Mouse (Mus musculus) neural tube, embryonic 11.5 days (tissue): ENCODE measurements at regions not wholly inside any gene's neighbourhood (a gene's known extent, or its start where the extent isn't known, plus 50 kb on each side); places are given as distances from the start of the nearest gene placed in this dataset.

ENCODE experiments used
- ATAC-seq: fragments of 200-750 bp; cut with Nextera tagmentation; 2 replicates; pipeline ENCODE4 v1.8.0; 2017; ENCODE audit warnings: moderate number of reproducible peaks, mild to moderate bottlenecking, moderate TSS enrichment, moderate library complexity; ENCODE audit not compliant: insufficient read depth, low FRiP score, low TSS enrichment
- DNase-seq: peaks from one replicate; pipeline ENCODE4 v3.0.0-alpha.2; 2015; ENCODE audit warnings: low spot score
- H3K27ac ChIP-seq: fragments of 300-500 bp; sonication (generic); 2 replicates; pipeline ENCODE4 v1.5.1; 2014; ENCODE audit warnings: low read depth, mild to moderate bottlenecking, low read length
- H3K27me3 ChIP-seq: fragments of 300-500 bp; sonication (generic); 2 replicates; pipeline ENCODE4 v1.6.1; 2014; ENCODE audit warnings: mild to moderate bottlenecking, low read length, mixed read lengths; ENCODE audit not compliant: control insufficient read depth, insufficient read depth
- H3K36me3 ChIP-seq: fragments of 300-500 bp; sonication (generic); 2 replicates; pipeline ENCODE4 v1.6.1; 2014; ENCODE audit warnings: mild to moderate bottlenecking, low read length, moderate library complexity, mixed read lengths; ENCODE audit not compliant: control insufficient read depth, insufficient read depth
- H3K4me1 ChIP-seq: fragments of 300-500 bp; sonication (generic); 2 replicates; pipeline ENCODE4 v1.6.1; 2014; ENCODE audit warnings: low read length, mixed read lengths; ENCODE audit not compliant: control insufficient read depth, insufficient read depth
- H3K4me2 ChIP-seq: fragments of 300-500 bp; sonication (generic); 2 replicates; pipeline ENCODE4 v1.6.1; 2014; ENCODE audit warnings: low read depth, mild to moderate bottlenecking, moderate library complexity
- H3K4me3 ChIP-seq: fragments of 300-500 bp; sonication (generic); 2 replicates; pipeline ENCODE4 v1.5.1; 2014; ENCODE audit warnings: low read depth, low read length
- H3K9ac ChIP-seq: fragments of 300-500 bp; sonication (generic); 2 replicates; pipeline ENCODE4 v1.6.1; 2014; ENCODE audit warnings: mild to moderate bottlenecking, low read length
- H3K9me3 ChIP-seq: fragments of 300-500 bp; sonication (generic); 2 replicates; pipeline ENCODE4 v1.6.1; 2016; ENCODE audit warnings: low read length; ENCODE audit not compliant: control insufficient read depth
- WGBS: fragments of 180-500 bp; shearing (Covaris S2); extraction: QIAGEN DNeasy Blood & Tissue Kit; methylation state at CpG from one replicate; pipeline ENCODE4 v1.1.7; 2014; 5-methylcytosine and 5-hydroxymethylcytosine counted together

GRCm38 (mm10) chr3:52429014-52429589 lies 161.0 kb downstream of the Foxo1 start:
- 63% methylated on average over 8 of the region's 8 CpGs for WGBS
- no peak overlapping the region for H3K4me3 ChIP-seq
- no peaks in the 10 kb centered on the region for H3K27me3 ChIP-seq
- no peak overlapping the region for H3K4me2 ChIP-seq
- no peak for DNase-seq
- no peaks in the 10 kb centered on the region for H3K4me1 ChIP-seq
- H3K9me3 ChIP-seq = no peaks in the 10 kb centered on the region
- ATAC-seq = no peak
- no peak overlapping the region for H3K27ac ChIP-seq
- H3K9ac ChIP-seq = no peak overlapping the region
- H3K36me3 ChIP-seq = no peaks in the 10 kb centered on the region

DNA sequence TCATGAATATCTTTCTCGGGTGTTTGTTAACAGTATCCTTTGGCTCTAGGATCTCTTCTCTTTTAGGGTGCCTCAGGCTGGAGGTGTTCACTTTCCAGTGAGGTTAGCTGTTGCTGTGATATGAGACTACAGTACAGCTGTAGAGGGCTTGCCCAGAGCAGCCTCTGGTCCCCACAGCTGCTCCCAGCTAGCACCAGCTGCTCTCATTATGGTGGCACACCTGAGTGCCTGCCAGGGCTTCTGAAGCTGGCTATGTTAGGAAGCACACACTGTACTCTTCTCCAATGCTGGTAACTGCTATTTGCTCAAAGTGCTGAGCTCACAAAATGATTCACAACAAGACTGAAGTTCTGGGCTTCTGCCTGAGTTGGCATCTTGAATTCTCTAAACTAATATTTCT lies 154.7 kb downstream of the Foxo1 start:
- DNase-seq (no peak), ATAC-seq (no peak)
- H3K4me1 ChIP-seq = no peaks in the 10 kb centered on the region
- H3K27ac ChIP-seq = no peak overlapping the region
- no peaks in the 10 kb centered on the region for H3K27me3 ChIP-seq
- H3K9me3 ChIP-seq = no peaks in the 10 kb centered on the region
- no peak overlapping the region for H3K4me2 ChIP-seq
- WGBS = 74% methylated on average over 1 of the region's 1 CpGs
- no peak overlapping the region for H3K9ac ChIP-seq
- H3K4me3 ChIP-seq = no peak overlapping the region
- no peaks in the 10 kb centered on the region for H3K36me3 ChIP-seq

DNA sequence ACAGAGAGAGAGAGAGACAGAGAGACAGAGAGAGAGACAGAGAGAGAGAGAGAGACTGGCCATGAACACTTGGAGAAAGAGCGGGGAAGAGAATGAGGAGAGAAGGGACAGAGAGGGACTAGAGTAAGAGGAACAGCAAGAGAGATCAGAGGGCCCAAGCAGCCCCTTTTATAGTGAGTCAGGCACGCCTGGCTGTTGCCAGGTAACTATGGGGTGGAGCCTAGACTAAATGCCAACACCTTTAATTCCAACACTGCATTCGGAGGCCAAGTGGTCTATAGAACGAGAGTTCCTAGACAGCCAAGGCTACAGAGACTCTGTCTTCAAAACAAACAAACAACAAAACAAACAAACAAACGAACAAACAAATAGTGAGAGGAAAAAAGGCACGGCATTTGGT lies 148.1 kb downstream of the Foxo1 start:
- WGBS = 47% methylated on average over 6 of the region's 6 CpGs
- DNase-seq (no peak), ATAC-seq (no peak)
- H3K4me2 ChIP-seq = no peak overlapping the region
- H3K27ac ChIP-seq = no peak overlapping the region
- no peaks in the 10 kb centered on the region for H3K36me3 ChIP-seq
- H3K9me3 ChIP-seq = no peaks in the 10 kb centered on the region
- H3K27me3 ChIP-seq = no peaks in the 10 kb centered on the region
- no peak overlapping the region for H3K4me3 ChIP-seq
- H3K9ac ChIP-seq = no peak overlapping the region
- peaks cover 3% of the 10 kb centered on the region; the same call in 1 of the 2 replicates for H3K4me1 ChIP-seq

DNA sequence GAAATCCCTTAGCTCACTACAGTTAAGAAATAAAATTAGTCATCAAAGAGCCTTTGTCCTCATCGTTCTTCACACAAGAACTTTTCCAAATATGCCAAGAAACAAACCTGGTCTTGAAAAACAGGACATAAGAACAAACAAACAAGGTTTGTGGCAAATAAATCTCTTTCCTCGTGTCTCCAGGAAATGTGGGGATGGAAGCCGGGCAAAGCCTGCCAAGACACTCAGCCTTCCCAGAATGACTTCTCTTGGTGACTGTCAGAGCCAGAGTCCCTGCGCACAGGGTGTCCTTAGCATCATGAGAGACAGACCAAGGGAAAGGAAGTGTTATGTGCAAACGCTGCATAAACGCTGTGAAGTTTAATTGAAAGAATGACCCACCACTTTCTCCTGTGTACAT lies 147.2 kb downstream of the Foxo1 start:
- WGBS = 36% methylated on average over 6 of the region's 6 CpGs

DNA sequence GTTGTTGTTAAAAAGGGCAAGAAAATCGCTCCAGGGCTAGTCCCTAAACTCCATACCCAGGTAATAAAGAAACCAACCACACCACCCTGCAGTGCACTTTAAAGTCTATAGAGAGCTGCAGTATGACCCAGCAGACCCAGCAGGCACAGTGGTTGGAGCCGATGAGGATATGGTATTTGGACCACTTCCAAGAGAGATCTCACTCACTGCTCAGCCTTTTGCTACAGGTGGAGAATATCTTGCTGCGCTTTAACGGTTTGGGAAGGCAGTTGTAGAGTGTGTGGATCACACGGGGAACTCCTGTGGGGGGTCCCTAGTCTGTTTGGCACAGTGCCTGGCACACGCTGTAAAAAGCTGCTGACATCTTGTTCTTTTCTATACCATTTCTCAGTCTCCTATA lies 145.9 kb downstream of the Foxo1 start:
- no peak overlapping the region for H3K4me3 ChIP-seq
- no peak overlapping the region for H3K4me2 ChIP-seq
- no peak for ATAC-seq
- no peaks in the 10 kb centered on the region for H3K9me3 ChIP-seq
- H3K4me1 ChIP-seq = peaks cover 3% of the 10 kb centered on the region; the same call in 1 of the 2 replicates
- H3K27ac ChIP-seq = no peak overlapping the region
- no peak for DNase-seq
- no peaks in the 10 kb centered on the region for H3K27me3 ChIP-seq
- no peaks in the 10 kb centered on the region for H3K36me3 ChIP-seq
- WGBS = 31% methylated on average over 6 of the region's 6 CpGs
- H3K9ac ChIP-seq = no peak overlapping the region

More for the DNA sequence above, 147.2 kb downstream of the Foxo1 start:
- Histone ChIP-seq H3K4me1 (peaks cover 3% of the 10 kb centered on the region; the same call in 1 of the 2 replicates), H3K27me3 (no peaks in the 10 kb centered on the region), H3K9ac (no peak overlapping the region), H3K27ac (no peak overlapping the region), H3K36me3 (no peaks in the 10 kb centered on the region), H3K4me2 (no peak overlapping the region), H3K9me3 (no peaks in the 10 kb centered on the region), H3K4me3 (no peak overlapping the region)
- ATAC-seq = no peak
- no peak for DNase-seq

DNA sequence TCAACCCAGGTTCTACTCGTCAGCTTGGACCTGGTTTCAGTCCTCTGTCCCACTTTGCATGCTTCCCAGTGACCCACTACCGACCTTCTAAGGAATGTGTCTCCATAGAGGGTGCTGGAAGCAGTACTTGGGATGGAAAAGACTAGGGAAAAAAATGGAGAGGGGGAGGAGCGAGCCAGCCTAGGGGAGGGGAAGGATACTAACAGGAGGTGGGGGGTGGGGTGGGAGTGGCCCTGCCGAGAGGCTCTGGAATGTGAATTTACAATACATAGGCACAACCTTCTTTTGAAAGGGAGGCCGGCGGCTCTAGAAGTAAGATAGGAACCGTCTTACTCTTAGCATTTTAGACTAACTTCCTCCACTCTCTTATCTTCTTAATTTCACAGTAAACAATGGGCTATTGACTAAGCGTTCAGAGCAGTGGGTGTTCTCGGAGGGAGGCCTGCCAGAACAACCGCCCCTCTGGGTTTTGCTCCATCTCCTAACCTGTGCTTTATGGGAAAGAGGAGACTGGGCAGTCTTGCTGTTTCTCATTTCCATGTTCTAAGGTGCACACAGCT lies 145.1 kb downstream of the Foxo1 start:
- Histone ChIP-seq H3K9ac (no peak overlapping the region), H3K27me3 (no peaks in the 10 kb centered on the region), H3K4me3 (no peak overlapping the region), H3K4me2 (no peak overlapping the region), H3K9me3 (no peaks in the 10 kb centered on the region), H3K4me1 (peaks cover 3% of the 10 kb centered on the region; the same call in 1 of the 2 replicates), H3K27ac (no peak overlapping the region), H3K36me3 (no peaks in the 10 kb centered on the region)
- WGBS = 7% methylated on average over 10 of the region's 10 CpGs
- ATAC-seq (0 out of 2 replicates have a peak, but pooled peaks have one; percentile 9), DNase-seq (peak; percentile 35)

- H3K27me3 ChIP-seq = no peaks in the 10 kb centered on the region
- peaks cover 3% of the 10 kb centered on the region; the same call in 1 of the 2 replicates for H3K4me1 ChIP-seq
- no peak for DNase-seq
- H3K9me3 ChIP-seq = no peaks in the 10 kb centered on the region
- no peak overlapping the region for H3K9ac ChIP-seq
- no peak overlapping the region for H3K4me3 ChIP-seq
- no peaks in the 10 kb centered on the region for H3K36me3 ChIP-seq
- no peak overlapping the region for H3K27ac ChIP-seq
- H3K4me2 ChIP-seq = no peak overlapping the region
- ATAC-seq = no peak
- WGBS = 89% methylated on average over 5 of the region's 5 CpGs
Measured at GRCm38 (mm10) chr3:52411356-52411755, 143.2 kb downstream of the Foxo1 start.

DNA sequence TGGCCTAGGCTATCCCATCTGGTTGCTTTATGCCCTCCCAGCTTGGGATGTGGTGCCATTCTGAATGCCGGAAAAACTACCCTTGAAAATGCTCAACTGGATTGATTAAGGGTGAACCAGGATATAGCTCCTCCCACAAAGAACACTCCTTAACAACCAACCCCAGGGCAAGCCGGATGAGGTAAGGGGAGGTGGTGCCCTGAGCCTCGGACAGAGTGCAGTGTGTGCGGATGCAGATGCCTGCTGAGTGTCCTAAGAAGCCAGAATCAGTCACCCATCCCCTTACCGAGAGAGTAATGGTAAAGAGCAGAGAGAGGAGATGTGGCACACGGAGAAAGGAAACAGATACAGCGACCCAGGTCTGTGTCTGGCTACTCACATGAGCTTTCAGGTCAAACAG lies 141.3 kb downstream of the Foxo1 start:
- no peaks in the 10 kb centered on the region for H3K36me3 ChIP-seq
- H3K4me1 ChIP-seq = peaks cover 3% of the 10 kb centered on the region; the same call in 1 of the 2 replicates
- no peaks in the 10 kb centered on the region for H3K27me3 ChIP-seq
- no peak overlapping the region for H3K4me3 ChIP-seq
- no peak overlapping the region for H3K27ac ChIP-seq
- ATAC-seq = no peak
- DNase-seq = no peak
- no peak overlapping the region for H3K9ac ChIP-seq
- no peak overlapping the region for H3K4me2 ChIP-seq
- 72% methylated on average over 7 of the region's 7 CpGs for WGBS
- no peaks in the 10 kb centered on the region for H3K9me3 ChIP-seq

DNA sequence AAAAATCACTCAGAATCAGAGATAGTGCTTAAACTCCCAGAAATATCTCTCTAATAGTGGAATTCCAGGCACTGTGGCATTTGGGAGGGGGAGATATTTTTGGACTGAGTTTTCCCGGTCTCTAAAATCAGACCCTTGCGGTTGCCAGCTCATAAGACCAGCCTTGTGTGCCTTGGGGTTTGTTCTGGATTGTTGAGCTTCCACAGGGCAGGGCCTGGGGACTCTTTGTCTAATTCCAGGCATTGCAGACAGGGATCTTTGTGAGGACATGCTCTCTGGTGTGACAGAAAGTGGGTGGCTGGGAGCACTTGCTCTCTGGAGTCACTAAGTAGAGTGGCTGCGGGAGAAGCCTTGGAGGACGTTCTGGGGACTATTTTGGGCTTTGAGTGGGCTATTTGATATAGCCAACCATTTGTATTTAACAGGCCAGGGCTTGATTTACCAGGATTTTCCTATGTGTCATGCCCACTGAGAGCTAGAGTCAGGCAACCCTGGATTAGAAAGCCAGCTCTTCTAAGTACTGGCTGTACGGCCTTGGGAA lies 138.7 kb downstream of the Foxo1 start:
- ATAC-seq (no peak), DNase-seq (no peak)
- Histone ChIP-seq H3K9me3 (no peaks in the 10 kb centered on the region), H3K27me3 (peaks cover 2% of the 10 kb centered on the region; the same call in 1 of the 2 replicates), H3K4me3 (no peak overlapping the region), H3K4me1 (no peaks in the 10 kb centered on the region; the same call in 1 of the 2 replicates), H3K27ac (no peak overlapping the region), H3K9ac (no peak overlapping the region), H3K4me2 (no peak overlapping the region), H3K36me3 (no peaks in the 10 kb centered on the region)
- 78% methylated on average over 5 of the region's 5 CpGs for WGBS
